Mouse (Mus musculus) R1 (cell line): ENCODE measurements at regions not wholly inside any gene's neighbourhood (a gene's known extent, or its start where the extent isn't known, plus 50 kb on each side); places are given as distances from the start of the nearest gene placed in this dataset.

ENCODE experiments used
- DNase-seq: peaks from one replicate; pipeline ENCODE4 v3.0.0-alpha.2; 2018; ENCODE audit warnings: low read depth, low spot score

DNA sequence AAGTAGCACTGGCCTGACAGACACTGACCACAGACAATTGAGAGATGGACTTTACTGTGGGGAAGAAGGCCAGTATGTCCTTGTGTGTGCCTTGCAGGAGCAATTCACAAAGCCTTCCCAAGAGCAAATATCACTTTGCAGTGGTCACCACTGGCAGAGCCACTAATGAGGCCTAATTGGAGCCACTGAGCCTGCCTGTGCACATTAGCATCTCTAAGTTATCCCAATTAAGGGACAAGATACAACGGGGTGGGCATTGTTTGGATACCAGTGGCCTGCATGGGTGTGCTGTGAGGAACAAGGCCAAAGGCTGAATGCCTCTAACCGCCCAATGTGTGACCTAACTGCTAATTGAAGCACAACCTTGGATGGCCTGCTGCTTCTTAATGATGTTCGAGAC lies 433.4 kb upstream of the Ptbp2 start:
- no peak for DNase-seq

DNA sequence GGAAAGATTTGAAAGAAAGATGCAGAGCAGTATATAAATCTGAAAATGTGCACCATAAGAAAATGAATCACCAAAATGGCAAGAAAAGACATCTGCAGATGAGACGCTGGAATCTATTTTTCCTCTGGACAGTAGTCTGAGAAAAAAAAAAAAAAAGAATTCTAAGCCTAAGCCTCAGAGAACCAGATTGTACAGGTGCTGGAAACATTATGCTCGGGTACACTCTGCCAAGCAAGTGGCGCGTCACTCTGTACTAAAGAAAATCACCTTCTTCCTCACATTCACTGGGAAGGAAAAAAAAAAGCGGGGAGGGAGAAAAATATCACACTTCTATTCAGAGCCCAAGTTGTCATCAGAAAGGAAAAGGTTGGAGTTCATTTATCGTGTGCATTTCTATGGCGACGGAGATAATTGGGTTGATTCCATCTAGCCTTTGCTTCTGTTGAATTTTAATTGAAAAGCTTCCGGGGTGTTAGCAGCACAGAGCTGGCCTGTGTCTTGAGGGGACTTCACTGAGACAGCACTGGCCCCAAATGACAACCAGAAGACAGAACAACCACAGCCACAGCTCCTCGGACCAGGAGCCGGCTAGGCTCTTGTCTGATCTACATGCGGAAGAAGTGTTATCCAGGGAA lies 430.5 kb upstream of the Ptbp2 start:
- DNase-seq, result no peak

DNA sequence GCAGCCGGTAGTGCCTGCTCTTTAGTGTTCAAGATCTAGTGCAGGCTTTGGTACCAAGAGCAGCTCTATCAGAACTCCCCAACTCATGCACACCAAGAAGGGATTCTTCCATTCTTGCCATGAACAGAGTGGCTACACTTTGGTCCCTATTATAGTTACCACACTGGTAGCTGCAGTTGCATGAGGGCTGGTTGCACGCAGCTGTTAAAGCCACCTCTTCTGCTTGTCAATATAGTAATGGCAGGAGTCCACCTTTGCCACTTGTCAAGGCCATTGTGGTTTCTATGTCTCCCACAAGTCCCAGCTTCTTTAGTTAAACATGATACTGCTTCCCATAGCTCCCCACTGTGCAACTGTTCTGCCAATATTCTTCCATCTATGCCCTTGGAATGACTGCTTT lies 415.1 kb upstream of the Ptbp2 start:
- DNase-seq, result no peak

DNA sequence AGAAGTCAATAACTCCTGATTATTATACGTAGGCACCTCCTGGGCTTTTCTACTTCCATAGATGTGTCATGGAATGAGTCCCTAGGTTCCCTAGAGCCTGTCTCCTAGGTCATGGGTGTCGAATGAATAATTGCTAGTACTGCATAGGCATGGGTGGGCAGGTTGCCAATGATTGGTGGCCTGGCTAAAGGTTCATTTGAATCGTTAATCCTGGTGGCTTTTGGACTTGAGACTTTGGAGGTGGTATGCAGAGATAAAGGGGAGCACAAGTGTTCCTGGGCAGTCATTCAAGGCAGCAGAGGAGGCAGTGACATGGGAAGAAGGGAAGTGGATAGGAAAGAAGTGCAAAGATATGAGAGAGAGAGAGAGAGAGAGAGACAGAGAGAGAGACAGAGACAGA lies 410.2 kb upstream of the Ptbp2 start:
- no peak for DNase-seq

DNA sequence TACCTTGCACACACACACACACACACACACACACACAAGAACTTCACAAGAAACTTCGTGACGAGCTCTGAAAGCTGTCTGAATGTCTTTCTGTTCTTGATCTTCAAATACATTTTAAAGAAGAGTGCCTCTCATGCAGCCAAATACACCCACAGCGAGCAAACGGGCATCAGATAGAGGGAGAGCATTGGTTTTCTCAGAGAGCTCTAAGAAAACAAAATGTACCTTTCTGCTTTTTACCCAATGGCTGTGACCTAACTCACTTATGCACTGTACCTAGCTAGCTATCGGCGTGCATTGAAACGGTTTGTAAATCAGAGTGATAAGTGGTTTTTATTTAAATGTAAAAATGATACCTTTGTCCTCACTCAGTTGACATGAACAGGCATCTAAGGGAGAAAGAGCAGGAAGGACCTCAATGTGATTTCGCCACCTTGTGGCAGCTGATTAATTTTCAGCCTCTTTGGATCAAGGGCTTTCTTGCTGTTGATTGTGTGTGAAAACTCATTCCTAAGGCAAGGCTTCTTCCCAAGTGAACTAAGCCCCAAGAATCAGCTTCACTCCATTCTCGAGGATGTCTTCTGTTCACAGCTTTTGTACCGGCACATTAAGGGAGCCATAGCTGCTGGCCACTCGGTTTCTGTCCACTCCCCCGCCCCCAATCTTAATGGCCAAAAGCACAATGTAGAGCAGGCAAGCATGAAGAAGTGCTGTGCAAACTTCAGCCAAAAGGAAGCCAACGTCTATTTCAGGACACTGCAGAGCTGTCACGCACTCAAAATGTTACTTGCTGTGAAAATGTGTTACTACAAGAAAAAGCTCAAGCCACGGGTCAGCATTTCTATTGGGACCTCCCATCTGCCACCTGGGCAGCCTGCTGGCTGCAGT lies 408.4 kb upstream of the Ptbp2 start:
- DNase-seq, result peak; percentile 43

DNA sequence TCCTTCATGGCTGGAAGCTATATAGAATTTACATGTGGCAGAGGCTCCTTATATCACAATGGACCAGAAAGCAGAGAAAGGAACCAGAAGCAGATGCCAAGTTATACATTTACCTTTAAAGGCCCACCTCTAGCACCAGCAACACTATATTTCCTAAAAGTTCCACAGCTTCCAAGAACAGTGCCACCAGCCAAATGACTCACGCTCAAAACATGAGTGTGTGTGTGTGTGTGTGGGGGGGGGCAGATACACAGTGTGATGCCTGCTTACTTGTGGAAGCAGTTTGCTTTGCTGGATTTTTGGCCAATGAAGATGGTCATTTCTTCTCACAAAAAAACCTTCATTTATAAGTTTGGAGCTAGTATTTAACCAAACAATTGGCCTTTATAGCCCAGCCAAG lies 405.3 kb upstream of the Ptbp2 start:
- DNase-seq, result no peak

DNA sequence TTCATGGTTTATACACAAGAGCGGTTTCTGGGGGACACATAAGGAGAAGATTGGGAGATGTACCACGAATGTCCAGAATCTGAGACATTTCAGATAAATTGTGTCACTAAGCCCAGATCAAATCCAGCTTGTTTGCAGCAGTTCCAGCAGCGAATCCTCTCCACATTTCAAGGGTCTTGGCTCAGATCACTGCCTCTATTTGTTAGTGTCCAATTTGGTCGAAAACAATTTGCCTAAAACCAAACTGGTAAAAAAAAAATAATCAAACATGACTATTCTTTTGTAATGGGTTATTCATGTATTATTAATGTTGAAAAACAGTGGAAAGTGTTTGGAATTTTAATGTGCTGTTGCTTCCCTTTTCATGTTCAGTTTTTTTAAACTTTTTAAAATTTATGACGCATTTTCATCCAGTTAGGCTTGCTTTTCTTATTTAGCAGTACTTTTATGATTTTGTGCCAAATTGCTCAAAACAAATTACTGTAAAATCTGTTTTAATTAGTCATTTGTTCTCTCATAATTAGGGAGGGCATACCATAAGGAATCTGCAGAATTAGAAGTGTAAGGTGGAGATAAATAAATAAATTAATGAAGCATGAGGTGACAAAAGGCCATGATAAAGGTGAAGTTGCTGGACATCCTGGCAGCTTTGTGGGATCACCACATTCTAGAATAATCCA lies 396.8 kb upstream of the Ptbp2 start:
- no peak for DNase-seq

DNA sequence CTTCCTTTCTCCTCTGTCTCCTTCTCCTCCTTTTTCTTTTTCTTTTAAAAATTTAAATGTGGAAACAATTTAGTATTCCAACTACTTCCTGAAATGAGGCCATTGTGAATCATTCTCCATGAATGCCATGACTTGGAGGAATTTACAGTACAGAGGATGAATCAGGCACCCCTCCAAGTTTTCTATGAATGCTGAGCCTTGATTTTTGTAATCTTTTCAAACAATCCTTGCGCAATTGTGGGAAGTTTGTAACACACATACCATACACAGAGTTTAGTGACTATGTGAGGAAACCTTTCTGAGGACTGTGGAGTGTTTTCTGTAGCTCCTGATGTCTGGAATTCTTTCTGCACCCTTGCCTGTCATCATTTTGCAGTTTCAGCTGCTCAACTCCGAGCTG lies 391.4 kb upstream of the Ptbp2 start:
- DNase-seq, result no peak
